Mouse (Mus musculus) embryonic facial prominence, embryonic 11.5 days (tissue): ENCODE results near the gene Epdr1. TPM values are rescaled to one million over a fixed set of nuclear protein-coding genes. Genes with fewer than 3 reads are reported as not detected.
"Not testable (repeated sequence)": the region's sequence is repeated elsewhere in the genome, so short reads cannot be mapped to it uniquely, and the experiment has no call there.

Experiments
- ATAC-seq: fragments of 200-750 bp; cut with Nextera tagmentation; replicated peaks from 2 replicates; pipeline ENCODE4 v1.8.0; 2017; ENCODE audit warnings: low read depth; ENCODE audit not compliant: insufficient number of reproducible peaks, low FRiP score, low TSS enrichment
- DNase-seq: peaks from one replicate; pipeline ENCODE4 v3.0.0-alpha.2; 2015; ENCODE audit warnings: low spot score
- H3K27ac ChIP-seq: fragments of 300-500 bp; sonication (generic); replicated peaks from 2 replicates; pipeline ENCODE4 v1.5.1; 2014; ENCODE audit warnings: mild to moderate bottlenecking, low read depth, low read length, control low read depth
- H3K27me3 ChIP-seq: fragments of 300-500 bp; sonication (generic); 2 replicates; pipeline ENCODE4 v1.6.1; 2014; ENCODE audit warnings: mild to moderate bottlenecking, low read length, moderate library complexity, mixed read lengths; ENCODE audit not compliant: control insufficient read depth, insufficient read depth
- H3K36me3 ChIP-seq: fragments of 300-500 bp; sonication (generic); replicated peaks from 2 replicates; pipeline ENCODE4 v1.6.1; 2014; ENCODE audit warnings: low read depth, mild to moderate bottlenecking, low read length, moderate library complexity, mixed read lengths; ENCODE audit not compliant: control insufficient read depth, insufficient read depth
- H3K4me1 ChIP-seq: fragments of 300-500 bp; sonication (generic); 2 replicates; pipeline ENCODE4 v1.6.1; 2014; ENCODE audit warnings: low read length, mixed read lengths; ENCODE audit not compliant: control insufficient read depth, insufficient read depth
- H3K4me2 ChIP-seq: fragments of 300-500 bp; sonication (generic); 2 replicates; pipeline ENCODE4 v1.6.1; 2014; ENCODE audit warnings: low read depth, mild to moderate bottlenecking, control low read depth, low read length, moderate library complexity
- H3K4me3 ChIP-seq: fragments of 300-500 bp; sonication (generic); 2 replicates; pipeline ENCODE4 v1.5.1; 2014; ENCODE audit warnings: low read depth, low read length, control low read depth
- H3K9ac ChIP-seq: fragments of 300-500 bp; sonication (generic); replicated peaks from 2 replicates; pipeline ENCODE4 v1.6.1; 2014; ENCODE audit warnings: mild to moderate bottlenecking, control low read depth, low read length
- H3K9me3 ChIP-seq: fragments of 300-500 bp; sonication (generic); replicated peaks from 2 replicates; pipeline ENCODE4 v1.6.1; 2016; ENCODE audit warnings: mild to moderate bottlenecking, low read length, inconsistent platforms, mixed read lengths; ENCODE audit not compliant: control insufficient read depth
- WGBS: fragments of 180-500 bp; shearing (Covaris S2); extraction: QIAGEN DNeasy Blood & Tissue Kit; methylation state at CpG from one replicate; pipeline ENCODE4 v1.1.7; 2014; 5-methylcytosine and 5-hydroxymethylcytosine counted together
- polyA plus RNA-seq: library from polyadenylated mRNA; unstranded; fragments of >200 nt; fragmentation: Nextera tagmentation; extraction: Ambion mirVana; gene quantifications from 2 replicates; pipeline ENCODE4 v1.2.1, GENCODE M21; 2014

Gene Epdr1
- polyA plus RNA-seq, 1 experiment from 2014 or later = 13.4 TPM

DNA sequence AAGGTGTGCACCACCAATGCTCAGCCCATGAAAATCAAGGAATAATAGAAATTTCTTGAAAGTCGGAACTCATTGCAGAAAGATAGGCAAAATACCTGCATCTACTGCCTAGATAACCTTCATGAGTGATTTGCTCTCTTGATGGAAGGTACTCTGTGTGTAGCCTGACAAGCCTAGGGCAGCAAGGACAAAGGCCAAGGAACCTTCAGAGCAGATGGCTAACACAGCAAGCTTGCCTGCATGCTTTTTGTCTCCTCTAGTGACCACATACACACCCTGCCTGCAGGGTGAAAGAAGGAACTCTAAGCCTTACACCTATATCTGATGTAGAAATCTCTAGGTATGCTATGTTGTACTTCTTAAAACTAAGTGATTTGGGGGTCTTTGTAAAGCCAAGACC lies 24.6 kb downstream of the Epdr1 start:
- Histone ChIP-seq H3K36me3 (no peaks in the 10 kb centered on the region), H3K27ac (no peak overlapping the region), H3K9me3 (no peaks in the 10 kb centered on the region), H3K4me1 (no peaks in the 10 kb centered on the region), H3K9ac (no peak overlapping the region), H3K4me3 (no peak overlapping the region), H3K4me2 (no peak overlapping the region), H3K27me3 (no peaks in the 10 kb centered on the region)
- DNase-seq = no peak
- ATAC-seq = no peak
- 89% methylated on average over 1 of the region's 1 CpGs for WGBS

DNA sequence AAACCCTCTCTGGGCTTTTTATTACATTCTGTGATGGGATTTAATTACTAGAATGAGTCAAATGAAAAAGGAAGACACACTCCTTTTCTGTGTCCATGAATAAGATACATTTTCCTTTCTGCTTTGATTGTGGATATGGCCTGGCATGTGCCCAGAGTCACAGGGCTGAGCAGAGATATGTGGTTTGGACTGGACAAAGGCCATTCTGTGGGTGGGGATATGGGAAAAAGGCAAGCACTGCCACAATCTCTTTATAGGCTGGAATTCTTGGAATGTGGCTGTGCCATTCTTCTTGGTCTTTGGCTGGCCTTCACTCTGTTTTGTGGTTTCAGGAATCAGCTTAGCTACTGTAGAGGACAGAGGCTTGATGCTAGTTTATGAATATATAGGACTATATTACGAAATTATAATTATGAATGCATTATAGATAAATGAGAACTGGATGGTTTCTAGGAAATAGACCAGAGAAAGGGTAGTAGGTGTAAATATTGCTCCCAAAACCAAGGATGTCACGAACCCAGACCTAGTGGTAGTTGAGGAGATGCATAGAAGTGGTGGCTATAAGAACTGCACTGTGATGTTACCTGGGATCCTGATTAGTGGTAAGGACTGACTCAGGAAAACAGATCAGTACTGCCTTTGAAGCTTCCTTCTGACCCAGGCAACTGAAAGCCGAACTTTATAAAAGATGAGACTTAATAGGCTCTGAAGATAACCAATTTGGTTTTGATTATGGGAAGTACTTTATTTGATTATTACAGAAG lies 28.5 kb downstream of the Epdr1 start:
- Histone ChIP-seq H3K4me2 (no peak overlapping the region), H3K9ac (no peak overlapping the region), H3K27me3 (no peaks in the 10 kb centered on the region), H3K36me3 (no peaks in the 10 kb centered on the region), H3K4me3 (no peak overlapping the region), H3K9me3 (no peaks in the 10 kb centered on the region), H3K4me1 (no peaks in the 10 kb centered on the region), H3K27ac (no peak overlapping the region)
- ATAC-seq (no peak), DNase-seq (no peak)
- WGBS = 82% methylated on average over 3 of the region's 3 CpGs

DNA sequence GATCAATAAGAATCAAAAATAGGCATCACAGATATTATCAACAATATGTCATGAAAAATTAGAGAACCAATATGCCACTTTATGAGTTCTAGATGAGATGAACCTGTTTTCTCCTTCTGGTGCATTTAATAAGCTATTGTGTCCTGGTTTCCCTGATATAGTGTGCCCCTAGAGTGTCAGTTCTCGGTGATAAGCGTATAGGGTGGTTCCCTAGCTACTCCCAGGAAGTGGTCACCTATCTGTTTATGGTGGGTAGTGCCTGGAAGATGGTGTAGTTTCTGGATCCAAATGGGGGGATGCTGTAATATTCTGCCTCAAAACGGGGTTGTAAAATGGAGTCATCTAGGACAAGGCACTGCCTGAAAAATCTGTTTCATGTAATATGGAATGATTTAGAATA lies 43.8 kb downstream of the Epdr1 start:
- Histone ChIP-seq H3K27me3 (no peaks in the 10 kb centered on the region), H3K4me3 (no peak overlapping the region), H3K9ac (no peak overlapping the region), H3K27ac (no peak overlapping the region), H3K9me3 (no peaks in the 10 kb centered on the region), H3K36me3 (no peaks in the 10 kb centered on the region), H3K4me1 (no peaks in the 10 kb centered on the region), H3K4me2 (no peak overlapping the region)
- ATAC-seq = no peak
- DNase-seq = no peak
- WGBS = 90% methylated on average over 3 of the region's 3 CpGs

DNA sequence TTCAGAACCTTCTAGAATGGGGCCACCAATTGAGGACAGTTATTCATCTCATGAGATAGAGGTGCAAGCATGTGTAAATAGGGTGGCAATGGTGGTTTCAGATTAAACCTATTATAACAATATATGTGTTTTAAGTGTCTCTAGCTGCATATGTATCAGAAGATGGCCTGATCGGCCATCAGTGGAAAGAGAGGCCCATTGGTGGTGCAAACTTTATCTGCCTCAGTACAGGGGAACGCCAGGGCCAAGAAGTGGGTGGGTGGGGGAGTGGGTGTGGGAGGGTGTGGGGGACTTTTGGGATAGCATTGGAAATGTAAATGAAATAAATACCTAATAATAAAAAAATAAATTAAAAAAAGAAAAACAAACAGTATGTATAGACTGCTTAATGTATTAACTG lies 45.0 kb downstream of the Epdr1 start:
- H3K27me3 ChIP-seq, H3K4me3 ChIP-seq, H3K36me3 ChIP-seq, H3K9me3 ChIP-seq, H3K4me1 ChIP-seq, H3K9ac ChIP-seq, DNase-seq, H3K4me2 ChIP-seq, H3K27ac ChIP-seq, ATAC-seq: not testable (repeated sequence)
- WGBS = 92% methylated on average over 2 of the region's 2 CpGs

DNA sequence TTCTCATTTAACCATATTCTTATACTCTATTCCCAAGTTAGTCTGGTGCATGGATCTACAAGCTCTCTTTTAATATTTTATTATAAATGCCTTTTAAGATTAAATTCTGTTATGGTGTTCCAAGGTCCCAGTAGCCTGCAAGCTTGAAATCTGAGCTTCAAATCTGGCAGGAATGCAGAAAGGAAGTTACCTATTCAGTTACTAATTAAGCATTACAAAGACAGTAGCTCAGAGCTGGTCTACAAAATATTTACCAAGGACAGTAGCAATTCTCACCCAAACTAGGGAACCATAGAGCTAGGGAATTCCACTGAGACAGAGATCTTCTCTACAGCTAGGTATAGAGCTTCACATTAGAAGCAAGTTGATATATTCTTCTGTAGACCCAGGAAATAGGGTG lies 49.6 kb downstream of the Epdr1 start:
- not testable (repeated sequence) for H3K27me3 ChIP-seq, H3K36me3 ChIP-seq, H3K4me1 ChIP-seq, H3K9ac ChIP-seq, H3K4me3 ChIP-seq, ATAC-seq, H3K9me3 ChIP-seq, H3K27ac ChIP-seq, H3K4me2 ChIP-seq, DNase-seq

DNA sequence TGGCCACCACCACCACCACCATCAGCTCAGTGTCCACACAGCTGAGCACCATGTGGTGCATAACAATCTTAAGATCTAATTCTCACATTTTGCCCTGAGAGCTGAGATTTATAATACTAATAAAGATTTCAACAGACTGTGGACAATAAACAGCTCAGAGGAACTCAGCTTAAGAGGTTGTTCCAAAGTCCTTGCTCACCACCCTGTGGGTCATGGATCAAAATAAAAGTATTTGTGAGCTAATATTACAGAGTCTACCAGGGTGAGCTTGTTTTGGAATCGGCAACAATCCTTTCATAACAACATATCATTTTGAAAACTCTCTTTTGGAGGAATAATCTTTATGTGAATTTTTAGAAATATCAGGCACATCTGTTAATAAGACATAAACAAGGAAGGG lies 57.2 kb downstream of the Epdr1 start:
- H3K36me3 ChIP-seq = no peaks in the 10 kb centered on the region
- no peak for DNase-seq
- no peak overlapping the region for H3K4me3 ChIP-seq
- no peak overlapping the region for H3K27ac ChIP-seq
- no peak overlapping the region for H3K4me2 ChIP-seq
- WGBS = 93% methylated on average over 1 of the region's 1 CpGs
- no peaks in the 10 kb centered on the region for H3K9me3 ChIP-seq
- H3K9ac ChIP-seq = no peak overlapping the region
- no peaks in the 10 kb centered on the region for H3K4me1 ChIP-seq
- no peaks in the 10 kb centered on the region for H3K27me3 ChIP-seq
- no peak for ATAC-seq

DNA sequence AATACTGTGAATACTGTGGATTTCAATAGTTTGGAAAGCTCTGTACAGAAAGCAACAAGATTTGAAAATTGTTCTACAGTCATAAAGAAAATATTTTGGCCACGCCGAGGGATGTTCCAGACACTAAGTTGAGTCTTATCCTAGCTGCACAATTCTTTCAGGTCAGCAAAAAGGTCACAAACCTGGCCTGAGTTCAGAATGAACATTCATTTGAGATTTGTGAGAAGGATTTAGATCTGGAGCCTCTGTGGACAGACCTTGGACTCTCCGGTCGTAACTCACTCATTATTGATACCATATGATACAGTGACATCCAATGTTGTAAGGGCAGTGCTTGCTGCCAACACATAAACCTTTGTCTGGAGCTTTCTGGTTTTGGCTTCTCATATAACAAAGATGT lies 64.3 kb downstream of the Epdr1 start:
- Histone ChIP-seq H3K9ac (no peak overlapping the region), H3K4me3 (no peak overlapping the region), H3K4me2 (no peak overlapping the region), H3K4me1 (no peaks in the 10 kb centered on the region), H3K9me3 (no peaks in the 10 kb centered on the region), H3K27me3 (no peaks in the 10 kb centered on the region), H3K27ac (no peak overlapping the region), H3K36me3 (no peaks in the 10 kb centered on the region)
- ATAC-seq (no peak), DNase-seq (no peak)
- WGBS = 72% methylated on average over 4 of the region's 4 CpGs
